Mouse (Mus musculus) common myeloid progenitor, adult 5-6 weeks (primary cell): ENCODE measurements around the gene Exoc5. TPM values are rescaled to one million over a fixed set of nuclear protein-coding genes. Genes with fewer than 3 reads are reported as not detected.
"Not testable (repeated sequence)": the region's sequence is repeated elsewhere in the genome, so short reads cannot be mapped to it uniquely, and the experiment has no call there.

Experiments used
- ATAC-seq: replicated peaks from 2 replicates; pipeline ENCODE4 v1.8.0; 2016; ENCODE audit warnings: low read depth, mild to moderate bottlenecking, moderate TSS enrichment, inconsistent platforms; ENCODE audit not compliant: poor library complexity, severe bottlenecking
- total RNA-seq: library from RNA; stranded (forward); fragments of 200-1000, 187-1606 nt; gene quantifications from 2 replicates; pipeline ENCODE4 v1.2.3, GENCODE M21; 2017

The Exoc5 gene
- total RNA-seq, result 98.1 and 117 TPM in 2 replicates

DNA sequence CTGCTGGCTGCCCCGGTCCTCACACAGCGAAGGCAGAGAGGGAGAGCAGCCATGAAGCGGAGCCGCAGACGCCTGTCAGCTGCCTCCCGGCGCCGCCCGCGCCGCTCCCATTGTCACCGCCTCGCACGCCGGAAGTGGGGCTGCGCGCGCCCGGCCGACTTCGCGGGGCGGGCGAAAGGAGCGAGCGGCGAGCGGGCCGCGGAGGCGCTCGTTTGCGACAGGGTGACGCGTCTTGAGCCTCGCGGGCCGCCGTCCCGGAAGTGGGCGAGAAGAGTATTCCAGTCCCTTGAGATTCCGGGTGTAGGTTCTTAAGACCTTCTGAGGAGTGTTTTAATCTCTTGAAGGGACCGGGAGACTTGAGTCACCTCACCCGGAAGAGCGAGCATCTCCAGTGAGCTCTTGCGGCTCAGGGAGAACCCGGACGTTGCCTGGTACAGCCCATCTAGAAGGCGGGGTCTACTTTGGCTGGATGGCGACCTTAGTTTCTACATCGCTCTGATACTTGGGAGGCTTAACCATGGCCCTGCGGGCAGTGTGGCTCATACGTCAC, at the start of gene Exoc5:
TSS of gene Exoc5 (minus strand) at position 380 of the 550 bp plus-strand sequence.
- ATAC-seq, result peak; percentile 86

DNA sequence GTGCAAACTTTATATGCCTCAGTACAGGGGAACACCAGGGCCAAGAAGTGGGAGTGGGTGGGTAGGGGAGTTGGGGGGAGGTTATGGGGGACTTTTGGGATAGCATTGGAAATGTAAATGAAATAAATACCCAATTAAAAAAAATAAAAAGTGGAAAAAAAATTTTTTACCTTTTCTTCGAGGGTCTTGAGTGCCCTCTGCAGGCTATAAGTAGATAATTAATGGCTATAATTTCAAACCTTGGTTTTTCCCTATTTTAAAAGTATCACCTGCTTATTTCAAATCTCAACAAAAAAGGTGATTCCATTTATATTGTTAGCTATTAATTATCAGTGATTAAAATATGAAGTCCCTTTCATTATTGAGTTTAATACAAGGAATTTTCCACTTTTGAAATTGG, 25.3 kb upstream of the Exoc5 start:
- ATAC-seq, result not testable (repeated sequence)

DNA sequence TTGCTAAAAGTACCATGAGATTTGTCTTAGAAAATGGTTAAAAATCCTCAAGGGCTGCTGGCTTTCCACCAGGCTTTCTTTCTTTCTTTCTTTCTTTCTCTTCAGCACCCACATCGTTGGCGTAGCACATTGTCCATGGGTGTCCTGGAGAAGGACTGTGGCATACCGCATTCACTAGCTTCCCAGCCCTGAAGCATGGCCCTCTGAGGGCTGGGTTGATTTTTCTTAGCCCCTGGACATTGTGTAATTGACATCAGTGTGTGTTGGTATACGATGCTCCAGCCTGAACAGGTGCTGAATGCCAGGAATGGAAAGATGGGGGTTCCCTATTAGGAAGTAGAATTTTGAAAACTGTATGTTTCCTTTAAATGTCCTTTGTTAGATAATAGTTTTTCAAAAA, 24.8 kb upstream of the Exoc5 start:
- ATAC-seq, result no peak

DNA sequence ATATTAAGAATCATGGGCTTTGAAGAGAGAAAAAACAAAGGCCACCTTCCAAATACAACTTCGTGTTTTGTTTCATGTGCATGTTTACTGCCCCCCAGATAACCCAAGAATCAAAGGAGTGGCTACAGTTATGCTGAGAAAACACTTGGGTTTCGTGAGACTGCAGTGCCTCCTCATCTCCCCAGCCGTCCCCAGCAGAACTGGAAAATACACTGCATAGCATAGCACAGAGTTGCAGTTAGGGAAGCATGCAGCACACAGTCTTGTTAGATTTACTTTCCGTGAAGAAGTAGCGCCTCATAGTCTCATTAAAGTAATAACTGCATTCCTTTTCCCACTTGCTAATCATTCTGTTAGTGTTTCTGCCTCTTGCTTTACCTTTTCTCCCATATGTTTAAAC, 23.6 kb upstream of the Exoc5 start:
- no peak for ATAC-seq

DNA sequence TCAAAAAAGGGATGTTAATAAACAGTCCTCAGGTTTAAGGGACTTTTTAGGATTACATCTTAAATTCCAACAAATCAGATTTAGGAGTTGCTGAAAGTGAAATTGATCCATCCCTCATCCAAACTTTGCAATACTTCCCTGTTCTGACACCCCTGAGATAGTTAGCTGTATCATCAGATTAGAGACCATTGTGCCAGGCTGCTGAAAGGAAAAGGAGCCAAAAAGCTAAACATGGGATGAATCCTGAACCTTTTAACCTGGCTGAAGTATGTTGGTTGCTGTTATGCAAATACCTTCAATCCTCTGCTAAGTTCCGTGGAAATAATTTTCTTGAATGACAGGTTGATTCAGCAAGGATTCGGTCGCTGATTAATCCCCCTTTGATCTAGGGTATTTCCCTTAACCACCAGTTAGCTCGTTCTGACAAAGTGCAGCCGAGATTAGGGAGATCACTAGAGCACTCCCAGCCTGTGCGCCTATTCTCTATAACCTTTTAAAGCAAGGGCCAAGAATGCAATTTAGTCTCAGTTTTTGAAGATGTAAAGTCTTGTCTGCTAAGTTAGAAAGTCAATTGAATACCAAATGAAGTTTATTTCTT, 23.1 kb upstream of the Exoc5 start:
- no peak for ATAC-seq

DNA sequence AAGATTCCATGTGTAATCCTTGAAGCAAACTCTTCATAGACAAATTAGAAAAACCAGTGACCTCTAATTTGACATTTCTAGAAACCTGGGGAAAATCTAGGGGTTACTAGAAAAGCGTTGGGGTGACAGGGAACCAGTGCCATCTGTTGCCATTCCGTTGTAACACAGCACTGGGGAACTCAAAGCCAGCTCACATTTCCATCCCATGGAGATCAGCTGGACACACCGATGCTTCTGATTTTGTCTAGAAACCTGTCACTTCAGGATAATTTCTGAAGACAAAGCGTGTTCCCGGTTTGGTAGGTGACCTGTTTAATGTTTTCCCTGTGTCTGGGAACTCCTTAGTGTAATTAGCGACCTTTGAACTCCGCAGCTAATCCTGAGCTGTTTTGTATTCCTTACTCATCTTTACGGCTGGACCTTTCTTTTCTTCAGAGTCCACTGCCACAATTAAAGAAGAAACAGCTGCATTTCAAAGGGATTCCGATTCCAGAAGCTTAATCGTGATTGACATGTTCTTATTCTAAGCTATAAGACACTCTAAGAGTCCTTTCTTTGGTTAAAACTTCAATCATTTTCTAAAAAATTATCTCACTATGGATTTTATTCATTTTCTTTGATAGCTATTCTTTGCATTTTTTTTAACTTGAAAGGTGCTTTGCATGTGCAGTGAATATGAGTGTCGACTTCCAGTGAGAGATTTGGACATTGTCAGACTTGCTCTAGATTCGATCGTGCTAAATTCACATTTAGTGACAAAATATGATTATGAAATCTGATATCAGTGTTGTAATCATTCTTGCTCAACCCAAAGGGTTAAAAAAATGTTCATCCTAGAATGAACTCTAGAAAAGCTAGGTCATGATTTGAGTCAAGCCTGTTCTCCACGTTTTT, 21.9 kb upstream of the Exoc5 start:
- ATAC-seq, result no peak

DNA sequence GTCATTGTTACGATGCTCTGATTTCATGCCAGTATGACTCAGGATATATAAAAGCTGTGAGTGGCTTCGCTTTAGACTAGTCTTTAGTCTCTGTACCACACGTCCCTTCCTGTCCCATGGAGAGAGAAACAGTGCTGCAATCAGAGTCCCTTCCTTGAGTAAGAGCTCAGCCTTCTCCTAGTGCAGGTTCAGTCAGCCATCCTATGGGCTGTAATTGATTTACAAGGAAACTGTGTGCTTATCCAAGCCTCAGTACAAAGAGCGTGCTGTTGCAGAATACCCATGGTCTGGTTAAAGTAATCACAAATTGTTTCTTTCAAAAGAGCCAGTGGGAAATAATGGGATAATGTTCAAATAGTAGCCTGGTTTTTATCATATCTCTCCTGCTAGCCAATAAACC, 20.1 kb upstream of the Exoc5 start:
- ATAC-seq, result no peak

DNA sequence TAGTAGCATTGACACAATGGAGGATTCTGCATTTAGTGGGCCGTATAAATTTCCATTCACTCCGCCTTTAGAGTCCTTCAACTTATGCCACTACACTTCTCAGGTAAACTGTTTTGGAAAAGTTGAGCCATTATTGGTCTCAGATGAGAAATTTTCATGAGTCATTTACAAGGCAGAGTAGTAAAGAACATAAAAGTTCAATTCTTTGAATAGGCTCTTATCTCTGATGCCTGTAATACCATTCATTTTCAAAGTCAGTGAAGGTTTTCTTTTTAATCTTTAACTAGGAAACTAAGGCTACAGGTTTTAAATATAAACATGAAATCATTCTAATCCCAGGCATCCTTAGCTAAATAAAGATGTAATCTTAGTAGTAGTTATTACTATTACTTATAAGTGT, 12.4 kb upstream of the Exoc5 start:
- ATAC-seq, result no peak

DNA sequence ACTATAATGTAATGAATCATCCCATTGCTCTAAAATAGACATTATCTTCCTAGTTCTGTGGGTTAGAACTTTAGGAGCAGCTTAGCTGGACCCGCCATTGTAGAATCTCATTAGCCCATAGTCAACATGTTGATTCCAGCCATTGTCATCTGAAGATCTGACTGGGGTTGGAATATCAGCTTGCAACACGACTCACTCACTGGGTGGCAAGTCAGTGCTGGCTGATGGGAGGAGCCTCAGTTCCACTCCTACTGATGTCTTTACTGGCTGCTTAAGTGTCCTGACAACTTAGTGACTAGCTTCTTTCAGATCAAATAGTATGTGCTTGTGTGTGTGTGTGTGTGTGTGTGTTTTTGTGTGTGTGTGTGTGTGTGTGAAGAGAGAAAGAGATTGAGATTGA, 7.9 kb upstream of the Exoc5 start:
- ATAC-seq, result no peak

DNA sequence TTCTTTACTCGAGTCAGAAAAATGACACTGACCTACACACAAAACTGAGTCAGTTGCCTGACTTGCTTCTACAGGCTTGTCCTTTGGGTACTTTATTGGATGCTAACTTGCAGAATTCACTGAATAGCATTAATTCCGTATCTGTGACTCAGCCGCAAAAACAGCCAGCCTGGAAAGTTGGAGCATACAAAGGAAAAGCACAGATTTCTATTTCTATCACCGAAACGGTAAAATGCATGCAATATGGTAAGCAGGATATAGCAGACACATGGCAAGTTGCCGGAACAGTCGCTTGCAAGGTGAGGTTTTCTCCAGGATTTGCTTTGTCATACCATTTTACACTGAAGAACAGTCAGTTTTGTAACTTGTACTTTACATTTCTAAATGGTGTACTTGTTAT, 7.4 kb upstream of the Exoc5 start:
- ATAC-seq, result no peak

DNA sequence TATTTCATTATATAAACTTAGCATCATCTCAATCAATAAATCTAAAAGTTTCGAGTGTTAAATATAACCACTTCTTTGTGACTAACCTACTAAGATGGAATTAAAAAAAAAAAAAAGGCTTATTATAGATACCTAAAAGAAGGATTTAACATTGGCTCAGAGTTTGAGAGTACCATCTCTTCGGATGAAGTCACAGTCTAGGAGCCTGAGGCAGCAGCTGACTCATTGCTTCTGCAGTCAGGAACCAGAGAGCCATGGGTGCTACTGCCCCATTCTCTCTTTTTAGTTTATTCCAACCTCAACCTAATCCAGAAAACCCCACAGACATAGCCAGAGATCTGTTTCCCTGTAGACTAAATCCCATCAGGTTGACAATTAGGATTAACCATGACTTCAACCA, 6.4 kb upstream of the Exoc5 start:
- ATAC-seq, result no peak

DNA sequence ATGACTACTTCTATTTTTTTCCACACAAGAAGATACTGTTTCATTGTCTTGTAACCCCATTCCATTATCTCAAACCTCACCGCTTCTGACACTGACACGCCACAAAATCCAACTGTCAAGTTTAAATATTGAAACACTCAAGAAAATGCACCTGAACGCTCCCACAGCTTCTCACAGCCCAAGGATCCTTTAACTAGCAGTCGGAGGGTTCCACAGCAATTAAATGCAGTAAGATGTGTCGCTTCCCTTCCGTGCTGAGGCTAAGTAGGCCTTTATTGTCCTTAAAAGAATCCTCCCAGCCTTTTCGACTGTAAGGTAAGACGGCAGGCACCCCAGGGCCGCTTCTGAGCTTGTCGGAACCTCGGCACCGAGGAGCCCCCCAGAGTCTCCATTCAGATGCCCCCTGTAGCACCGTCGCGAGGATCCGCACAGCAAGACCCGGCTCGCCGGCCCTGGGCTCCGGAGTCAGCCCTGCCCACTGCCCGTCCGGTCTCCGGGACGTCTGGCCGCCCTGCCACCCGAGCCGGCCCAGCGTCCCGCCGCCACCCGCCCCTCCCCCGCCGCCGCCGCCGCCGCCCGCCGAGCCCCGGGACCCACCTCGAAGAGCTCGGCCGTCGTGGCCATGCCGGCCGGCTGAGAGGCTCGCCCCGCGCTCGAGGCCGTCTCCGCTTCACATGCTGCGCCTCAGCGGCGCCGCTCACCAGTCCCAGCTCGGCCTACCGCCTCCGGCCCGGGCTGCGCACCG, 752 bp downstream of the Exoc5 start, which contains the start of gene Ap5m1:
TSS of gene Ap5m1 (plus strand) at position 569 of the 745 bp plus-strand sequence.
- peak; percentile 10; the same call in 1 of the 2 replicates for ATAC-seq

DNA sequence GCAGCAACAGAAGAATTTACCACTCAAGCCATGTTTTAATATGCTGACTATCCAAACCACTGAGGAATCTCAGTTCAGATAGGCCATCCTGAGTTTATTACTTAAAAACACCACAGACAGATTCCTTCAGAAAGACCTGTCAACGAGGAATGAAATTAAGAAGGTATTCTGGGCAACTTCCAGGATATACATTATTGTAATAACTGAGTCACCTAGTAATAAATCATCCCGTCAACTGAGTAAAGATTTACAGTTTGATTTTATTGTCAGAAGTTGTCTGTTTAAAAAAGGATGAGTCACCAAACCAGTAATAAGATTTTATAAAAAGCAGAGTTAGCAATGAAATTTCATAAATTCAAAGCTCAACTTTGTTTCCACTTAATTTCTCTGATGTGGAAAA, 2.6 kb downstream of the Exoc5 start:
- no peak for ATAC-seq

DNA sequence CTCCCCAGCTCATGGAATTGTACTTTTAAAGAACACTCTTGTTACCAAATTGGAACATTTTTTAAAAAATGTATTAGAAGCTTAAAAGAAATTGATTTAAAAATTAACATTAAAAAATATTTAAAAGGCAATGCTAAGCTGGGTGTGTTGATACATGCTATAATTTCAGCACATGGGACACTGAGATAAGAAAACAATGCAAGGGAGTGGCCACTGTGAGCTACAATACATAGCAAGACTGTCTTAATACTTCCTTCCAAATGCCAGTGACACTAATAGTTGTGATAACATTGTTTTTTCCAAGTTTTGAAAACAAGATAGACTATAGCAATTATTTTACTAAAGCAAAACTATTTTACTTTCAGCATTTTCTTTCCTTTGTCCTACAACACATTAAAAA, 17.0 kb downstream of the Exoc5 start:
- peak; percentile 47; the same call in 1 of the 2 replicates for ATAC-seq

DNA sequence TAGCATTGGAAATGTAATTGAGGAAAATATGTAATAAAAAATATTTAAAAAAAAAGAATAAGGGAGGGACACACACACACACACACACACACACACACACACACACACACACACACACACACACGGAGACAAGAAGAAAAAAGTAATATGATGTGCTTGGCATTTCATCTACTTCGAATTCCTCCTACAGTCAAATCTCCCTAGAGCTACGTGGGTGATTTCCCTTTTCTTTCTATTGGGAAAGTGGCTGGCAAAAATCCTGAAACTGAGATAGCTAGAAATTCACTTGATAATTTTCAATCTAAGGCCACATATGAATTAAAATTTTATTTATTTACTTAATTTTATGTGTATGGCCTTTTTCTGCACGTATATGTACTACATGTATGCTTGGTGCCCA, 20.8 kb downstream of the Exoc5 start:
- no peak for ATAC-seq

DNA sequence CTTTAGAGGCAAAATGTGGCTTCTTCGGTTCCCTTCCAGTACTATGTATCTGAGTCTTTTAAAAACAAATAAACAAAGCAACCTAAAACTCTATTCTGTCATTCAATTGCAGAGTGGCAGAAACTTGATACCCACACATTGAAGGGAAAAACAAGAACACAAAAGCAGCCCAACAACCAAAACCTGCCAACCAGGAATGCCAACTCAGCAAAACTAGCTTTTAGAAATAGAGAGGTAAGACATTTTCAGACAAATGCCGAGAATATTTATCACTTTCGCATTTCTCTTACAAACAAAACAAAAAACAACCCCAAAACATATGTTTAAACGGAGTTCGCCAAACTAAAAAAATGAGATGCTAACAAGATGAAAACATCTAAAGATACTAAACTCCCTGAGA, 37.5 kb downstream of the Exoc5 start:
- no peak for ATAC-seq

DNA sequence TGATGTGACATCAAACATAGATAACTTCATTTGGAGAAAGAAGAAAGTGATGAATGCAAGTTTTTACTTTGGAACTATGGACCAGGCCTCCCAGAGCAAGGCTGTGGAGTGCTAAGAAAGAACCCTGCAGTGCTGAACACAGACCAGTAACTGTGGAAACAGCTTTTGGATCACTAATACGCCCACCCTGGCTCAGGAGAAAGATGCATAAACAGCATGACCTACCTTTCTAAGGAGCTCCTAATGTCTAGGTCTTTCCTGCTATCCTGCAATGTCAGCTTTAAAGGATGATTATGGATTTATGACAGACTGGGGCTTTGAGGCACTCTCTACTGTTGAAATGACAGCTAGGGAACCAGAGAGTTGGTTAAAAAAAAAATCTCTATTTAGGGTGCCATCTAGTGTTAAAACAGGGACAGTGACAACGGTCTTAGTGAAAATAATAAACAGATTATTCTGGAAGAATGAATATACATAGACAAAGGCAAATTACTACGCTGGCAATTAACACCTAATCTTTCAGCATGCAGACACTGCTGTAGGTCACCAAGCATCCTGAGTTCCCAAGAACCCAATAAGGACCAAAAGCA, 38.6 kb downstream of the Exoc5 start:
- peak; percentile 73 for ATAC-seq

DNA sequence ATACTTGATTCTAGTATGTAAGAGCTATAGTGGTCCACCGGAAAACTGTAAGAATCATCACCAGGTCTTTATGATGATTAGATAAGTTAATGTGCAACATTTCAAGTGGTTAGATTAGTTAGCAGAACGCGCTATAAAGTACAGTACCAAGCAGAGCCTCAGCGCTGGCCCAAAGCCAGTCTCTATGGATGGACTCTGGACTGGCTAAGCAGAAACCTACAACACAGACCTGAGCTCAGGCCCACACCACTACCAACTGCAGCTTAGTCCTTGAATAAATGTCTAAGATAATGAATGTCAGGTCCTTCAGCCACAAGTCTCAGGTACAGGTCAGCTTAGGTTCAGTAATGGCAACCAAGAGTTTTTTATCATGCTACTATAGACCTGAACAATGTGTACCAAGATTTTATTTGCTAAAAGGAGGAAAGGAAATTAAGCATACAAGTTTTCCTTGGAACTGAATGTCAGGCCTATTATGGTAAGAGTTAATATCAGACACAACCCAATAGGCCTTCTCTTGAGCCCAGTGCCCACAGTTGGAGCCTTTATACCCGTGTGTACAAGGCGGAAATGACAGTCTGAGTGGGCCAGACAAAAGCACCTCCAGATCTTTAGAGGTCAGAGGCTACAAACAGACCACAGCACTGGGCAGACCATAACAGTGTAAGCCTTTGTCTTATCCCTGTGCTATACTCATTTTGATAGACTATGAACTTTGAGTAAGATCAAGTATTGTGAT, 39.2 kb downstream of the Exoc5 start:
- ATAC-seq, result no peak

DNA sequence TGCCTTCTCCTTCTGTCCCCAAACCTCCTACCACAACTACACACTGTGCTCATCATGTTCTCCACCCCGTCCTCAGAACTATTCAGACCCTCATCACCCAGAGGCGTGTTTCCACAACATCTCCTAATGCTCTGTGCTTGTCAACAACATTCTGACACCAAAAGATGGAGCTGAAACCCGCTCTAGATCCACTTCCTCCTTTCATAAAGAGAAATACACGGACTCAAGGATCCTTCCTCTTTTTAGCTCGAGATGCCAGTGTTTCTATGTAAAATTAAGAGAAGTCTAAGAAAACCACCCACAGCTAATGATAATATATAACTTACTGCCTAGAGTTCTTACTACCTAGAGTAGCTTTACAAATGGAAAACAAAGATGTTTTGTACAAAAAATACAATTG, 46.7 kb downstream of the Exoc5 start:
- peak; percentile 95 for ATAC-seq
